Mouse (Mus musculus) adrenal gland (tissue): ENCODE measurements at regions not wholly inside any gene's neighbourhood (a gene's known extent, or its start where the extent isn't known, plus 50 kb on each side); places are given as distances from the start of the nearest gene placed in this dataset.
"Not testable (repeated sequence)": the region's sequence is repeated elsewhere in the genome, so short reads cannot be mapped to it uniquely, and the experiment has no call there.

ENCODE experiments used
- intact Hi-C: fragments of 180-260 bp; cut with DNase I; formaldehyde crosslinking; loops from one replicate; pipeline ENCODE4 v1.15.1; 2025

DNA sequence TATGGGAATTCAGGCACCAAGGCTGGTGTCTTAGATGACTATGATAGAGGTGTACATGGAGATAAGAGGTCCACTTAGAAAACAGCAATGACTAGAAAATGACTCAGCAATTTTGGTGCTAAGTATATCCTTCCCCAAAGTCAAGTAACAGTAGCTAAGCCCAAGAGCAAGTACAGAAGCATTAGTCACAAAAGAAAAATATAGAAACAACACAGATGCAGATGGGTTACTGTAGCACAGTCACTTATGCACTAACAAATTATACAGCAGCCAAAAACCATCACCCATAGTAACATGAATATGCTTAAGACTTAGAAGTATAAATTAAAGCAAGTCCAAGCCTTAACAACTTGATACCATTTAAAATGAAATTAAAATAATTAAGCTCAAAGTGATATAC, 378.5 kb upstream of the Meis2 start:
- intact Hi-C loops, result no loop called here

DNA sequence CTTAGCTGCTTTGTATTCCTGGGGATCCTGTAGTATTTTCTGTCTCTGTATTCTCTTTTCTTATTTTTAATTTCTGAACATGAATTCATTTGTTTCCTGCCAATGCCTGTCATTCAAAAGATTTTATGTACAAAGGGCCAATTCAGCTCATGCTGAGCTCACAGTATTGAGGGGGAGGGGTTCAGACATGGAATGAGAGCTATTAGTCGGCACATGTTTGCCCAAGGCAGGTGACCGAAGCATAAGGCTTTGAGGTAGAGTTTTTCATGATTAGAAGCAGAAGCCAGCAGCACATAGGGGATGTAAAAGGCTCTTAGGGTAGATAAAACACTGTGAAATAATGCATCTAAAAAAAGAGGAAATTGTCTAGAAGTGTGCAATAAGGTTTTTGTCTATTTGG, 374.6 kb upstream of the Meis2 start:
- intact Hi-C loops, result no loop called here

- intact Hi-C loops, result no loop called here
Measured at GRCm38 (mm10) chr2:116433481-116433880, 367.8 kb upstream of the Meis2 start.

GRCm38 (mm10) chr2:116424131-116424530, 358.5 kb upstream of the Meis2 start:
- intact Hi-C loops, result no loop called here

- intact Hi-C loops, result no loop called here
Measured at GRCm38 (mm10) chr2:116417428-116418195, 352.0 kb upstream of the Meis2 start.

- intact Hi-C loops, result no loop called here
Measured at GRCm38 (mm10) chr2:116415742-116416141, 350.1 kb upstream of the Meis2 start.

- intact Hi-C loops, result no loop called here
Measured at GRCm38 (mm10) chr2:116402113-116402512, 336.5 kb upstream of the Meis2 start.

DNA sequence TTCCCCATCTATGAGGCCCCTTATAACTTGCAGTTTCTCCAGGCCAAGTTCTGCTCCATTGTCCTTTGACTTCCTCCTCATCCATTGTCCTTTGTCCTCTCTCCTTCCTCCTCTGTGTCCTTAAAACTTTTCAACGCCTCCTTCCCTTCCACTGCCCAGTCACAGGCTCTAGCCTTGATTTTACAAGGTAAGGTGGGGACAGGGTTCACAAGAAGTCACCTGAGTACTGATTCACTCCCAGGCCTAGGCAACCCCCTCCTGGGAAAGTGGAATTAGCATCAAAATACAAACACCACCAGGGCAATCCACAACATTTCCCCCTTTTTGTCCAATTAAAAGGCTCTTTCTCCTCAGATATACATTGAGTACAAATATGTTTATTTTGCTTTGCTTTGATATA, 334.3 kb upstream of the Meis2 start:
- intact Hi-C loops, result no loop called here

DNA sequence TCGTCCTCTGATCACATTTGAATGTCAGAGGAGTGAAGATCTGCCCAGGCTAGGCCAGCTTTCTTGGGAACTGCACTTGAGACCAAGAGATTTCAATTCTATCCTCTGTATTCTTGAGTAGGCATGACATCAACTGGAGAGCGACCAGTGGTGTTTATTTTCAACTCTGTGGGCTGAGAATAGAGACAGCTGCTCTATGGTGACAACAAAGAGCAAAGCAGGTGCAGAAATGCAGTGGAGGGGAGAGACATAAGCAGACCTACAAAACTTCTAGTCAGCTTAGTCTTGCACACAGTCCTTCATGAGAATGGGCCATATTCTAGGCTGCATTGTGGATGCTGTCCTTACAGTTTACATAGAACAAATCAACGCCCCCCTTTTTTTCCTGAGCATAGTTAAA, 303.2 kb upstream of the Meis2 start:
- intact Hi-C loops, result no loop called here

GRCm38 (mm10) chr2:116364136-116364535, 298.5 kb upstream of the Meis2 start:
- intact Hi-C loops, result no loop called here

GRCm38 (mm10) chr2:116358145-116358544, 292.5 kb upstream of the Meis2 start:
- intact Hi-C loops, result no loop called here

DNA sequence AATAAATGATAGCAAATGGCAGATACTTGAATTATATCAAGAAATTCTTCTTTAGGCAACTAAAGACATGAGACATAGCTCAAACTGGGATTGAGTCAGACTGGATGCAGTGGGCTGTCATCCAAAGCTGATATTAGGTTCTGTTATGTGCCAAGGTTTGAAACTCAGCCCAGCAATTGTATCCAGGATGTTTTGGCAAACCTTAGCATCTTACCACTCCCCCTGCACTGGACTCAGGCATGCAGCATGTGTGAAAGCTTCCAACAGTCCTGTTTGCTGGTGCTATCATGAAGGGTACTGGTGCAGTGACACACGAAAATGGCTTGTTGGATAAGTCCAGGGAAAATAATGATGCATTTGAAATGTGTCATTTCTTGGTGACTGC, 282.9 kb upstream of the Meis2 start:
- intact Hi-C loops, result no loop called here

GRCm38 (mm10) chr2:116347827-116348529, 282.3 kb upstream of the Meis2 start:
- intact Hi-C loops, result no loop called here

DNA sequence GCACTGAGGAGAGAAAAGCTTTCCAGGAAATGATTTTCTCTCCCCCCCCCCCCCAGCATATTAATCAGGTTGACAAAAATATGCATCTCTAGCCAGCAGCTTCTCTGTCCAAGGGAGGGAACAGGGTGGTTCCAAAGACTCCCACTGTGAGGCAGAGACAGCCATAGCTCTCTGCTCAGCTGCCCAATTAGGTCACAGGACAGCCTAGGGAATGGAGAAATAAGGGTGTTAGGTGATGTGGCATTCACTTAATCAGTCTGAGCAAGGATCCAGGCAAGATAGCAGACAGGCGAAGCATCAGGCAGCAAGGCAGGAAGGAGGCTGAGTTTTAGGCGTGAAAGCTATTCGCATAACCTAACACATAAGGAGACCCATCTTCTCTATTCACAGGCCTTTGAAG, 266.2 kb upstream of the Meis2 start:
- intact Hi-C loops, result no loop called here

DNA sequence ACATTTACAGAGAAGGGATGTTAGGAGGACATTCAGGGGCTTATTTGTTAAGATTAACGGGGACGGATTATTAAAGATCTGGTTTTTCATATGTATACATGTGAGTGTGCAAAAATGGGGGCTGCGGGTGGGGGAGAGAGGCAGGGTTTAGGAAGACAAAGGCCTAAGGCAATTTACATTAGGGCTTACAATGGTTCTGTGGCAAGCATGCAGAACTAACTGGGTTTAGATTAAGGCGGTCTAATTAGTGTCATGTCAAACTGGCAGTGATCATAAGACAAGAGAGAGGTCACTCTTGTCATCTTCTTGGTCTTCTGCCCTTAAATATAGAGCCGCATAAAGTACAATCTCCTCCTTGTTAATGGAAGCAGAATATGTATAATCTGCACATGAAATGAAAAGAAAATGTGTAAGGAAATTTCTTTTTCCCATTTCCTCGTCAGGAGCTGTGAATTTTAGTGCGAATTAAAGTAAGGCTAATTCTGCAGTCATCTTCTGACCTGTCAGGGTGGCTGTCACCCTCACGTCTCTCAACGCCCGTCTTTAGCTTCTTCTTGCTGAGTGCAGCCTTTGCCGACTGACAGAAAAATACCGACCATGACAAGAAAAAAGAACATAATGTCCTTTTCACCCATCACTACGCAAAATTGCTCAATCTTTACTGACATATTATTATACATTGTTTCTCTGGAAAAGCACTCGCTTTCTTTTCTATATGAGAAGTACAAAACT, 256.6 kb upstream of the Meis2 start:
- intact Hi-C loops, result no loop called here

GRCm38 (mm10) chr2:116299551-116299950, 233.9 kb upstream of the Meis2 start:
- intact Hi-C loops, result no loop called here

DNA sequence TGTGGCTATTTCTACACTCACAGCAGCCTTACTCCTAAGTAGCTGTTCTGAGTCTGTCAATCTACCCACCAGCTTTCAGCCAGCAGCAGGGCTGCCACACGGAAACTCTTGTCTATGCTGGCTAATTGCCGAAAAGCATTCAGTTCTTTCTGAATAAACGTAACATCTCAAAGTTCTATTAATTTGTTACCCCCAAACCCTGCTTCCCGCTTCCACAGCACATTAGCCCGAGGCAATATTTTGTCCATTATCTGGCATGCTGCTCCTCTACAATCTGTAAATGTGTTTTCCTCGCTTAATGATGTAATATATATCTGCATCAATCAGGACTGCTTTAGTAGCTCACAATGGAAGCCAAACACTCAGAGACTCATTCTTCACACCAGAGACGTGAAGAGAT, 224.2 kb upstream of the Meis2 start:
- intact Hi-C loops, result no loop called here

DNA sequence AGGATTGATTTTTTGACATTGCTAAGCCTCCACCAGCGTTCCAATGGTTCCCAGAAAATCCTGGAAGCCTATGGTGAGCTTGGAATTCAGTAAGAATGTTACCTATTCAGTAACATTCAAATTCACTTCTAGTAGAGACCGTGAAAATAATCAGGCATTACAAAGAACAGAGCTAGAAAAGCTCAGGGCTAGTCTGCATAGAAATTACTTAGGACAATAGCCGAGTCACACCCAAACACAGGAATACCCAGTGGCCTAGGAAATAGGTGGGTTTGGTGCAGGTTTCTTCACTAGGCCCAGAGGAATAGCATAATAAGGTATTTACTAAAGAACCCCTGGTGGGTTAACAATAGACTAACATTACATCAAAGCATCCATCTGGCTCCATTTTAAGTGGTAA, 177.6 kb upstream of the Meis2 start:
- intact Hi-C loops, result not testable (repeated sequence)

DNA sequence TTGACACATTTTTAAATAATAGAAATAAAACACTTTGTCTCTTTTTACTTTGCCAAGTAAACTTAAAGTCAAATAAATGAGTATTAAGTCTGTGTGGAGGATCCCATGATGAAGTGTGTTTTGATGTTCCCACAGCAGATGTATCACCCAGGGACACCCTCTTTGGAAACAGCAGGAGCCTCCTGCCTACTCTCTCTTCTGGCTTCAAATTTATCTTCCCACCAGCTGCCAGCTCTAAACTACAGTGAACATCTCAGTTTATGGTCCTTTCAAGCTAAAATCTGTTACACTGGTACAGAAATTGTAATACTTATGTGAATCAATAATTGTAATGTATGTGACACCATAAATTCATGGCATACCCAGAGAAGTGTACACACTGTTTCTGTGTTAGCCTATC, 171.1 kb upstream of the Meis2 start:
- intact Hi-C loops, result no loop called here

GRCm38 (mm10) chr2:116232793-116233192, 167.2 kb upstream of the Meis2 start:
- intact Hi-C loops, result no loop called here

- intact Hi-C loops, result loop anchor here (5.0 to 10.0 kb wide), 2 partner anchors 516 to 618 kb away; no protein-coding TSS in a partner anchor
Measured at GRCm38 (mm10) chr2:116216418-116216817, 150.8 kb upstream of the Meis2 start.
